Mouse (Mus musculus) bone marrow macrophage, adult 2 months (primary cell): ENCODE measurements around the gene Fuca1.

Experiments used
- CTCF ChIP-seq: IDR thresholded peaks from 2 replicates; pipeline ENCODE4 v1.5.1; 2012; ENCODE audit warnings: low read depth, mild to moderate bottlenecking, low read length, moderate library complexity
- POLR2A ChIP-seq: IDR thresholded peaks from 2 replicates; pipeline ENCODE4 v1.6.1; 2012; ENCODE audit warnings: mild to moderate bottlenecking, low read depth, low read length, borderline replicate concordance

DNA sequence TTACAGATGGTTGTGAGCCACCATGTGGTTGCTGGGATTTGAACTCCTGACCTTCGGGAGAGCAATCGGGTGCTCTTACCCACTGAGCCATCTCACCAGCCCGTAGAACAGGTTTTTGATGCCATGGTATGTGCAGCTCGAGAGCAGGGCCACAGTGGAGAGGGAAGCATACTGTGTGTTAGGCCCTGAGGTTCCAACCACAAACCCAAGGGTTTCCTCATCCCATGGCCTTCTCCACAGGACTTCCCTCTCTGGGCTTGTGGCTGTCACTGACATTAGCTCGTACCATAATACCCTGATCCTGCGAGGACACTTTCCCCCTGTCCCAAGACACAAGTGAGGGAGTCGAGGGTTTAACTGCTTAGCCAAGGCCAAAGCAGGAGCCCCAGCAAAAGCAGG is 21.5 kb upstream of the Fuca1 start:
- TF ChIP-seq CTCF = no peak
- no peak for TF ChIP-seq POLR2A
